In genomic region chr13:55510668-55511491, GRCm38 (mm10) we compare ENCODE assay signal across 8 mouse cellular contexts. TPM values are rescaled to one million over a fixed set of nuclear protein-coding genes. Genes with fewer than 3 reads are reported as not detected.
DNase-seq lines count a peak whose midpoint lies in the region; ATAC-seq lines count a peak whose summit lies in the region.

No protein-coding gene starts in this region.

- peak; percentile 85 for DNase-seq in 3134 (ENCODE audit: extremely low read depth, insufficient read length, low spot score)
- DNase-seq in adrenal gland, adult 2 months: peak; percentile 89
- peak; percentile 79 for DNase-seq in forebrain, embryonic 14.5 days (ENCODE audit: low spot score)
- DNase-seq in heart, postnatal 4 days: peak; percentile 96
- peak; percentile 77 for DNase-seq in urinary bladder, postnatal 25 days (ENCODE audit: low spot score)
- DNase-seq in left cerebral cortex, adult 18-20 months (ENCODE audit: low spot score in 2 of 2): no peak

- no peaks in the 10 kb centered on the region for H3K27me3 ChIP-seq in forebrain, embryonic 14.5 days (replicated peaks; ENCODE audit: control insufficient read depth, insufficient read depth, low read length)
- no peaks in the 10 kb centered on the region for H3K27me3 ChIP-seq in limb, embryonic 13.5 days
- no peaks in the 10 kb centered on the region; the same call in 1 of the 2 replicates for H3K27me3 ChIP-seq in midbrain, embryonic 13.5 days

- peak overlapping the region; percentile 84 for H3K9ac ChIP-seq in forebrain, embryonic 14.5 days (ENCODE audit: low read length)
- H3K9ac ChIP-seq in limb, embryonic 13.5 days: peak overlapping the region; percentile 89
- peak overlapping the region; percentile 5; the same call in 1 of the 2 replicates for H3K9ac ChIP-seq in midbrain, embryonic 13.5 days (replicated peaks)

- no peaks in the 10 kb centered on the region for H3K9me3 ChIP-seq in forebrain, embryonic 14.5 days (replicated peaks; ENCODE audit: control insufficient read depth, low read length)
- no peaks in the 10 kb centered on the region for H3K9me3 ChIP-seq in limb, embryonic 13.5 days
- no peaks in the 10 kb centered on the region for H3K9me3 ChIP-seq in midbrain, embryonic 13.5 days

- peak; percentile 63 for ATAC-seq in forebrain, embryonic 14.5 days
- ATAC-seq in limb, embryonic 13.5 days (ENCODE audit: low FRiP score, low read depth): peak; percentile 84
- ATAC-seq in midbrain, embryonic 13.5 days: peak; percentile 46

- peak overlapping the region; percentile 96 for H3K4me2 ChIP-seq in forebrain, embryonic 14.5 days (ENCODE audit: low read length)
- peak overlapping the region; percentile 93 for H3K4me2 ChIP-seq in limb, embryonic 13.5 days (replicated peaks)
- H3K4me2 ChIP-seq in midbrain, embryonic 13.5 days (replicated peaks): peak overlapping the region; percentile 95

- H3K27ac ChIP-seq in forebrain, embryonic 14.5 days (ENCODE audit: low read depth, low read length): peak overlapping the region; percentile 86
- peak overlapping the region; percentile 88 for H3K27ac ChIP-seq in limb, embryonic 13.5 days
- H3K27ac ChIP-seq in midbrain, embryonic 13.5 days: peak overlapping the region; percentile 80

- peaks cover 25% of the 10 kb centered on the region for H3K4me1 ChIP-seq in forebrain, embryonic 14.5 days (ENCODE audit: control insufficient read depth, insufficient read depth, low read length)
- H3K4me1 ChIP-seq in limb, embryonic 13.5 days: peaks cover 28% of the 10 kb centered on the region
- H3K4me1 ChIP-seq in midbrain, embryonic 13.5 days (replicated peaks): peaks cover 31% of the 10 kb centered on the region

- no peak overlapping the region for H3K4me3 ChIP-seq in forebrain, embryonic 14.5 days (ENCODE audit: low read depth, low read length)
- H3K4me3 ChIP-seq in limb, embryonic 13.5 days: peak overlapping the region; percentile 92
- H3K4me3 ChIP-seq in midbrain, embryonic 13.5 days (replicated peaks): 0 out of 2 replicates have a peak overlapping the region, but pooled peaks have one; percentile 82

- H3K36me3 ChIP-seq in forebrain, embryonic 14.5 days (ENCODE audit: control insufficient read depth, insufficient read depth, low read length): peaks cover 36% of the 10 kb centered on the region
- peaks cover 44% of the 10 kb centered on the region for H3K36me3 ChIP-seq in limb, embryonic 13.5 days
- peaks cover 44% of the 10 kb centered on the region for H3K36me3 ChIP-seq in midbrain, embryonic 13.5 days

- WGBS in forebrain, embryonic 14.5 days: 4% methylated on average over 6 of the region's 6 CpGs
- WGBS in limb, embryonic 13.5 days: 15% methylated on average over 6 of the region's 6 CpGs
- 13% methylated on average over 6 of the region's 6 CpGs for WGBS in midbrain, embryonic 13.5 days

RNA-seq across cellular contexts. Expression of gene Pdlim7, which starts 2.6 kb away (rescaled TPM):
- total RNA-seq in adrenal gland, adult 2 months (2021): 10 to 100 TPM; 15.2 to 19.5 TPM
- polyA plus RNA-seq in adrenal gland, adult 2 months (2012; rRNA removed): 45.2 and 52.4 TPM in 2 replicates
- polyA plus RNA-seq in forebrain, embryonic 14.5 days (2014; fragmentation: Nextera tagmentation; extraction: Ambion mirVana): 124 and 127 TPM in 2 replicates
- total RNA-seq in heart, postnatal 4 days (2021): 100 to 1,000 TPM; 115 to 119 TPM
- polyA plus RNA-seq in limb, embryonic 13.5 days (2015; fragmentation: Nextera tagmentation; extraction: Ambion mirVana): 175 and 181 TPM in 2 replicates
- 145 and 159 TPM in 2 replicates for polyA plus RNA-seq in midbrain, embryonic 13.5 days (2015; fragmentation: Nextera tagmentation; extraction: Ambion mirVana)
- total RNA-seq in left cerebral cortex, adult 18-20 months (2021): 100 to 1,000 TPM in 1 of 2 experiments, 10 to 100 TPM in 1; 91.7 to 101 TPM

RNA-seq across cellular contexts. Expression of gene Dok3, which starts 18.2 kb away (rescaled TPM):
- total RNA-seq in adrenal gland, adult 2 months (2021): 1 to 10 TPM; 3.8 to 4.9 TPM
- 11.8 and 13.9 TPM in 2 replicates for polyA plus RNA-seq in adrenal gland, adult 2 months (2012; rRNA removed)
- polyA plus RNA-seq in forebrain, embryonic 14.5 days (2014; fragmentation: Nextera tagmentation; extraction: Ambion mirVana): 1.4 and 2.9 TPM in 2 replicates
- 1 to 10 TPM; 1.0 to 1.1 TPM for total RNA-seq in heart, postnatal 4 days (2021)
- 2.3 and 2.9 TPM in 2 replicates for polyA plus RNA-seq in limb, embryonic 13.5 days (2015; fragmentation: Nextera tagmentation; extraction: Ambion mirVana)
- 4.3 and 4.7 TPM in 2 replicates for polyA plus RNA-seq in midbrain, embryonic 13.5 days (2015; fragmentation: Nextera tagmentation; extraction: Ambion mirVana)
- 10 to 100 TPM in 1 of 2 experiments, 1 to 10 TPM in 1; 9.1 to 12.2 TPM for total RNA-seq in left cerebral cortex, adult 18-20 months (2021)

RNA-seq across cellular contexts. Expression of gene Dbn1, which starts 23.0 kb away (rescaled TPM):
- 10 to 100 TPM; 12.6 to 25.9 TPM for total RNA-seq in adrenal gland, adult 2 months (2021)
- 41.5 and 44.1 TPM in 2 replicates for polyA plus RNA-seq in adrenal gland, adult 2 months (2012; rRNA removed)
- polyA plus RNA-seq in forebrain, embryonic 14.5 days (2014; fragmentation: Nextera tagmentation; extraction: Ambion mirVana): 396 and 523 TPM in 2 replicates
- total RNA-seq in heart, postnatal 4 days (2021): 10 to 100 TPM; 64.5 to 66.8 TPM
- polyA plus RNA-seq in limb, embryonic 13.5 days (2015; fragmentation: Nextera tagmentation; extraction: Ambion mirVana): 297 and 304 TPM in 2 replicates
- polyA plus RNA-seq in midbrain, embryonic 13.5 days (2015; fragmentation: Nextera tagmentation; extraction: Ambion mirVana): 655 and 674 TPM in 2 replicates
- total RNA-seq in left cerebral cortex, adult 18-20 months (2021): 100 to 1,000 TPM; 263 to 271 TPM

RNA-seq across cellular contexts. Expression of gene Ddx41, which starts 25.6 kb away (rescaled TPM):
- 10 to 100 TPM; 44.6 to 53.4 TPM for total RNA-seq in adrenal gland, adult 2 months (2021)
- 56.6 and 57.3 TPM in 2 replicates for polyA plus RNA-seq in adrenal gland, adult 2 months (2012; rRNA removed)
- 72.0 and 75.7 TPM in 2 replicates for polyA plus RNA-seq in forebrain, embryonic 14.5 days (2014; fragmentation: Nextera tagmentation; extraction: Ambion mirVana)
- total RNA-seq in heart, postnatal 4 days (2021): 10 to 100 TPM; 16.9 to 18.5 TPM
- 71.4 and 73.4 TPM in 2 replicates for polyA plus RNA-seq in limb, embryonic 13.5 days (2015; fragmentation: Nextera tagmentation; extraction: Ambion mirVana)
- 60.2 and 66.6 TPM in 2 replicates for polyA plus RNA-seq in midbrain, embryonic 13.5 days (2015; fragmentation: Nextera tagmentation; extraction: Ambion mirVana)
- total RNA-seq in left cerebral cortex, adult 18-20 months (2021): 10 to 100 TPM; 52.2 to 62.0 TPM

RNA-seq across cellular contexts. Expression of gene Prr7, which starts 46.8 kb away (rescaled TPM):
- total RNA-seq in adrenal gland, adult 2 months (2021): 1 to 10 TPM; 1.5 to 4.1 TPM
- polyA plus RNA-seq in adrenal gland, adult 2 months (2012; rRNA removed): 59.0 and 66.3 TPM in 2 replicates
- 6.7 and 7.4 TPM in 2 replicates for polyA plus RNA-seq in forebrain, embryonic 14.5 days (2014; fragmentation: Nextera tagmentation; extraction: Ambion mirVana)
- total RNA-seq in heart, postnatal 4 days (2021): 1 to 10 TPM; 2.1 to 2.3 TPM
- 0.79 and 0.87 TPM in 2 replicates for polyA plus RNA-seq in limb, embryonic 13.5 days (2015; fragmentation: Nextera tagmentation; extraction: Ambion mirVana)
- polyA plus RNA-seq in midbrain, embryonic 13.5 days (2015; fragmentation: Nextera tagmentation; extraction: Ambion mirVana): 2.3 and 2.8 TPM in 2 replicates
- total RNA-seq in left cerebral cortex, adult 18-20 months (2021): 10 to 100 TPM; 66.6 to 70.1 TPM

Comparison
In these comparisons a context has a peak if more than half of its experiments do, and no peak if none do; other contexts are left out.
1. DNase-seq: peak in 3134 (single experiment), adrenal gland, adult 2 months (single experiment), forebrain, embryonic 14.5 days (single experiment), heart, postnatal 4 days (single experiment) and urinary bladder, postnatal 25 days (single experiment); none in left cerebral cortex, adult 18-20 months (0 of 2).
2. H3K9ac ChIP-seq: peak in every context shown above with its lines; median percentile 89 in limb, embryonic 13.5 days; 84 in forebrain, embryonic 14.5 days; 5 in midbrain, embryonic 13.5 days.
3. Peak in every context shown above with its lines, with median percentiles within 50 percentile points of each other: ATAC-seq, H3K27ac ChIP-seq and H3K4me2 ChIP-seq.